Mouse (Mus musculus): ENCODE measurements around the gene Smim20.
A peak's percentile ranks its signal among the peaks of the same experiment; 100 is the strongest.

The Smim20 gene

DNA sequence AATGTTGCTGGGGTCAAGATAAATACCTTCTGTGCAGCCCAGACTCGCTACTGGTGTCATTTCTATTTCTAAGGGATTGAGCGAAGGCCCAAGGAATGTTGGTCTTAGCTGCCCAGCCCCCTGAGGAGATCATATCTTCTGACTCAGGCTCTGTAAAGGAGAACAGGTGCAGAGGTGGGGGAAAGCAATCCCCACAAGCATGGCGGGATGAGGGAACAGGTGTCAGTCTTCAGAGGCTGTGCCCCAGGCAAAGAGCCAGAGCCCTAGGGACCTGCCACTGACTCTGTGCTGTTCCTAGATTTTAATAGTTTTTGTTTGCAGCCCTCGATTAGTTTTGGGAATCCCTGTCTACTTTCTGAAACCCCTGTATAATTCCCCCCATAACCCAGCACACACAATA, 702 bp upstream of the Smim20 start:
- DNase-seq (ENCODE audit: low spot score in 2 of 2), result no peak

DNA sequence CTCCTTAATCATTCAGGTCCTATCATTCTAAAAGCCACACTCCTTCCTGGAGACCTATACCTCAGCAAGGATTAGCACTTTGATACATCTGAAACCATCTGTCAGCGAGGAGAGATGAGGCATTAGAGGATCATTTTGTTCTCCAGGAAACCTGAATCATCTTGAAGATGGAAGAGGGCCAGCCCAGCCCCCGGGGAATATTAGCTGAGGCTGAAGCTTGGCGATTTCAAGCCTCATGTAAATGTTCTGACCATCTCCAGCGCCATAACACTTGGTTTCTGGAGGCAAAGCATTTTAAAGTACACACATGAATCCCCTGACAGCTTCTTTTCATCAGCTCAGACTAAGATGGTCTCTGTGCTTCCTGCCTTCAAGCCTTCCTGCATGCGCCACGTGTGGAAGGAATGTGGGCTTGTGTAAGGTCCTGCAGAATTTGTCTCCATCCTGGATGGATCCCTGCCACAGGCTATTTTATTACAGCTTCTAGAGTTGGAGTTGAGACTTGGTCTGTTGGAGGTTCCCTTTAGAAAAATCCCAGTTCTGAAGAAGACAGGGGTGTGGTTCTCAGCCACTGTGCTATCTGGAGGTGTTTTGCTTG, 1.3 kb downstream of the Smim20 start:
- DNase-seq (ENCODE audit: low spot score in 2 of 2), result no peak

DNA sequence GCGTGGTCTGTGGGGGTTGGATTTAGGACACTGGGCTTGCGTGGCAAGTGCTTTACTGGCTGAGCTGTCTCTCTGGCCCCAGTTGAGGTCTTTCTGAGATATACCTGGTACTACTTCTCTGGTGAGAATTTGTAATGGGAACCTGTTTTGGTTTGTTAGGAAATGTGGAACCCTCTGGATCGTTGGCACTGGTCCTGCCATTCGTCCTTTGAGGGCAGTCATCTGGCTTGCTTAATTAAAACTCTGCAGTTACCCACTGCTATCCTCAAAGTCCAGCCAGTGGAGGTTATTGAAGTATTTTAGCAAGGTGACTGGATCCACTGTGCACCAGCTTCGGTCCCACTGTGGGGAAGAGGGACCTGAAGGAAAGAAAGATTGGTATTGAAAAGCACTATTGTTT, 2.9 kb downstream of the Smim20 start:
- DNase-seq (ENCODE audit: low spot score in 2 of 2), result no peak

DNA sequence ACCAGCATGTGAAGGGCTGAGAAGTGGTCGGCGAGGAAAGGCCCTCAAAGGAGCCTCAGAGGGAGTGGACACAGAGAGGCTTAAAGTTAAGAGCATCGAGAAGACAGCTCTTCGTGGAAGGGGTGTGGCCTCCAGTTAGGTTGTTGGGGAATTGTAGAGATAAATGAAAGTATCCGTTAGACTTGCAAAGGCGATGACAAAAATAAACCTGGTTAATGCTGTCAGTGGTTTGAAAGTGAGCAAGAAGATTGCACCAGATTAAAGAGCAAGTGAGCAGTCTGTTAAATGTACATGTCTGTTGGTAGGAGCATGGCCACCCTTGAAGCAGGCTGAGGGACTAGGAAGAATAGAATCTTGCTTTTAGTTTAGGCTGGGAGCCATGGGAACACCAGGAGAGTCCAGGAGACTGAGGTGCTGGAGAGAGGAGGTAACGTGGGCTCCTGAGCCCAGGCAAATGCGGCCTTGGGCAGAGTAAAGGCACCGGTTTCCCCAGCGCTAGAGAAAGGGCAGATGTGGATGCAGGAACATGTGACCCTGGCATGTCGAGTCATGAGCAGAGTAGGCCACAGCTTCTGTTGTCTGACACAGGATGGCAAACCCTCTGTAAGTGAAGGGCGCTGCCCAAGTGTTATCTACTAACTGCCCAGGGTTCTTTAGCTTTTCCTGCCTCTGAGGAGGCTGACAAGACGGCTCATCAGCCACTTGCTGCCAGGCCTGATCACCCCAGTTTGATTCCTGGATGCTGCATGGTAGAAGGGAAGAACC, 4.2 kb downstream of the Smim20 start:
- no peak for DNase-seq (ENCODE audit: low spot score in 2 of 2)

DNA sequence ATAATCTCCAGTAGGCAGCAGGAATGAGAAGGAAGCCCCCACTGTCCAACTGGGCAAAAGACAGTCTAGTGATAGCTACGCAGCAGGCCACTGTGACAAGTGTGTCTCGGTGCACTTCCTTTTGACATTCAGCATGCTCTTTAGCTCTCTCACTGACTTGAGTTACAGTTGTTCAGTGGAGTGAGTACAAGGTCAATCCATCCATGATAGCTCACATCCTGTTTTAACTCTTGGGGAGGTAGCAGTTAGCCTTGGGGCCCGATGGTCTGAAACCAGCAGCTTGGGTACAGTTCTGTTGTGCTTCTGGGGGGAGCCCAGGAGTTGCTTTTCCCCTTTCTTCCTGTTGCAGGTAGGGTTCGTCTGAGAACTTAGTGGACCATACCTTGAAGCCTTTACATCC, 5.7 kb downstream of the Smim20 start:
- no peak for DNase-seq (ENCODE audit: low spot score in 2 of 2)

DNA sequence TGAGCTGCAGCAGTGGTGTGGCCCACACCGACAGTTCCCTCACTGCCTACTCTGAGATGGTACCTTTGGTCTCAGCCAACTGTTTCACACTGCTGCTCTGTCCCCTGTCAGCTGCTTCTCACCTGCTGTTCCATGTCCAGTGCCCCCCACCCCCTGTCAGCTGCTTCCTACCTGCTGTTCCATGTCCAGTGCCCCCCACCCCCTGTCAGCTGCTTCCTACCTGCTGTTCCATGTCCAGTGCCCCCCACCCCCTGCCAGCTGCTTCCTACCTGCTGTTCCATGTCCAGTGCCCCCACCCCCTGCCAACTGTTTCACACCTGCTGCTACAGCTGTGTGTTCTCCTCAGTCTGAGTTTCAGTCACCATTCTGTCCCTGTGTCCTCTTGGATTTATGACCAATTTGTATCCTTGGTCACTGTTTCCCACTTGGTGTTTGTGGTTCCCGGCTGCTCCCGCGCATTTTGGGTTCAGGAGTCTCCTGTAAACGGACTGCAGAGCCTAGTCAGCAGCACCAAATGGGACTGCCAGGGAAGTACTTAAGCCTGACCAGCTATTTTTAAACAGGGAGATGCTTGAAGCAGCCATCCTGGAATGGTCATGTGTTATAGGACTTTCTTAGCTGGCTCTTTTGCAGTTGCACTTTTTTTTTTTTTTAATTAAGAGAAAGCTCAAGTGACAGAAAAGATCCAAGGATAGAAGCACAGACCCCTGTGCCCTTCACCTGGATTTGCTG, 7.0 kb downstream of the Smim20 start:
- DNase-seq (ENCODE audit: low spot score in 2 of 2), result no peak

DNA sequence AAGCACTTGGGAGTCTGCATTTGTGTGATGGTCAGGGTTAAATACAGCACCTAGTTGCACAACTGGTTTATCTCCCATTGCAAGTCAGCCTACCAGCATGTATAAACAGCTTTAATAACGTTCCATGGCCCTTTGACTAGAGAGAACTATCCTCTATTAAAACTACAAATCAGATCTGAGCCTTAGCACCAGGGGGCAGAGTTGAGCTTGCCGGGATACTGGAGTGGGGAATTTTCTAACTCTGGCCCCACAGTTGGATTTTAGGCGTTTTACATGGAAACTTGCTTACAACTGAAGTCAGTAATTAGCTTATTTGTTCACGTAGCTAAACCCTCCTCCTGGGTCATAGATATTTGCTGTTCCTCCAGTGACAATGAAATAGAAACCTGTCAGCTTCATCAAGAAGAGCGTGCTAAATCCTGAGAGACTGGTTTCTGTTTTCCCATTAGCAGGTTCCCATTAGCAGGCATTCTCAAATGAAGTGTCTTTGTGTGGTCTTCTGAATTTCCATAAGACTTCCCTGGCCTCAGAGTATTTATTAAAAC, 8.0 kb downstream of the Smim20 start:
- peak in 1 of 2 experiments; percentile 38 for DNase-seq (ENCODE audit: low spot score in 2 of 2)

DNA sequence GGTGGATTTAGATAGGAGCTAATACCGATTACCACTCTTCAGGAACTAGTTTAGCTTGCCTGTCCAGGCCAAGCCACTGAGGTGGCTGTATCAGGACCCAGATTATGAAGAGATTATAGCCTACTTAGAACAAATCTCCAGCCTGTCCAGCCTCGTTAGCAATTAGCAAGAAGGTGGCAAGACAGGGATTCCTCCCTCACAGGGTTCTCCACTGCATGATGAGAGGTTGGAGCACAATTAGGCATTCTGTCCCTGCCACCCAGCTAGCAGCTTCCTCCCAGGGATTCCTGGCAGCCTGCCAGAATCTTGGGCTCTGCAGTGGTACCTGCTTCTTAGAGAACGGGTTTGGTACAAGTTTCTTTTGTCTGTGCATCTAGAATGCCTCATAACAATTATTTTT, 8.5 kb downstream of the Smim20 start:
- DNase-seq (ENCODE audit: low spot score in 2 of 2), result no peak

DNA sequence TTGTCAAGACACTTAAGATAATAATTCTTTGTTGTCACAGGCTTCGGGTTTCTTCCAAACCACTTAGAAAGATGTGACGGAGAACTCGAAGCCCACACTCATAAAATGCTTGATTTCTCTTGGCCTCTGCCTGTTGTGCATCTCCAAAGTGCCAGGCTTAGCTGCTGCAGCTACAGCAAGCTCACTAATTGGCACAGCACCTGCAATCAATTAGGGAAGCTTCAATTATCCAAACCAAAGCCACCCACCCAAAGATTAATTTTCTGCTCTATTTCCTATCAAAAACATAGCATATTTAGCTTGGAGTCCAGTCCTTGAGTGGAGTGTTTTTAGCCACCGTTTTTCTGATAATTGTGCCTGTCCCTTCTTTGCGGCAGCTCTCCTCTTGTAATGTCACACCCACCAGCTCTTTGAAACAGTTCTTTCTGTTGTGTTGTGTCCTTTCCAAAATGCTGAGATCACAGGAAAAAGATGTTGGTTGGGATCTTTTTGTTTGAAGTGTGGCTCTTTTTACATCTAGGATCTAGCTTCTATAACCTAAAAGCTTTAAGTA, 9.7 kb downstream of the Smim20 start:
- no peak for DNase-seq (ENCODE audit: low spot score in 2 of 2)

DNA sequence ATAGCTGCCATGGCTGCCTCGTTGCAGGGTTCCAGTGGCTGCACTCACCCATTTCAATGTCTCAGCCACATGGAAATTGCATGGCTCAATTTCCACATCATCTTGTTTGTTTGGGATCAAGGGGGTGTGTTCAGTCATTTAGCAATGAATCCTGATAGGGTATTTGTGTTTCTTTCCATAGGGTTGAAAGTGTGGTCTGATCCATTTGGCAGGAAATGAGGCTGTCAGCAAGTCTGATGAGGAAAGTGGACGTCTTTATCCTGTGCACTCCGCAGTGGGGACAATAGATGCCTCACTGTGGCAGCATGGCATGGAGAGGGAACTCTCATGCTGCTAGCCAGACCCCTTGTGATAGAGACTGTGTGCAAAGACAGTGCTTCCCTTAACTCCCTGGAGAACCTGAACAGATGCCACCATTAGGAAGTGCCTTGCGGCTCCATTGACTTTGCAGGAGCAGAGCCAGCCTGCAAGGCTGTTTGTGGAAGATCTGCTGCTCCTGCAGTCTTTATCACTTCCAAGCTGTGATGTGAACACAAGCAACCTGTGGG, 10.9 kb downstream of the Smim20 start:
- DNase-seq (ENCODE audit: low spot score in 2 of 2), result no peak

DNA sequence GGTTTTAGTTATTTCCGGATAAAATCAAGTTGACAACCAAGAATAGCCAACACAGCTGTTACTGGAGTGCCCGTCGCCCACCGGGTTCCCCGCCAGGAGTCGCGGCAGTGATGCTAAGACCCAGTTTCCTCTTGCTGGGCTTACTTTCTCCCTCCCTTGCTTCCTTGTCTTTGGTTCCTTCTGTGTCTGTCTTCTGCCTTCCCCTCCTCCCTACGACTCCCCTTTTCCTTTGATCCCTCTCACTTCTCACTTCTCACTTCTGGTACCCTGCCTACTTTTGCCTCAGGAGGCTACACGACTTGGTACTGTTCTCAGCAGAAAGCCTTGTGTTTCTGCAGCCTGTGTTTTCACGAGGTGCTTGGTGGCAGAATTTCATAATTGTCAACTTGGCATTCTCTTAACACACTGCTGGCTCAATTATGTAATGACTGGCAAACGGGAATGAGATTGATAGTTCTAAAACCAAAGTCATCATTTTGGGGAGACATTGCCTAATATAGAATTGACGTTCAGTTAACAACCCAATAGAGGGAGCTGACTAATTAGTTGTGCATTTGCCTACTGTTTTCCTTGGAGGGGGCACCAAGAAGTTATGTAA, 12.4 kb downstream of the Smim20 start:
- no peak for DNase-seq (ENCODE audit: low spot score in 2 of 2)

DNA sequence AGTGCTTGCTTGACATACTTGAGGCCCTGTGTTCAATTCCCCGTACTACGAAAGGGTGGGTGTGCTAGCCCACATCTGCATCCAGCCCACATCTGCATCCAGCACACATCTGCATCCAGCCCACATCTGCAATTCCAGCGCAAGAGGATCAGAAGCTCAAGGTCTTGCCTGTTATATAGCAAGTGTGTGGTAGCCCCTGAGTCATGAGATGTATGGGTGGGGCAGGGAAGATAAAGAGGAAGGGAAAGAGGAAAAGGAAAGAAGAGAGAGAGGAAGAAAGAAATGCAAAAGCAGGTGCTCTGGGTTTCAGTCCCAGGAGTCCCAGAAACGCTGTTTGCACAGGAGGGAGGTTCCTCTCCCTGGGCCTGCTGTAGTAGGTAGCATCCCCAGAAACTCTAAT, 15.6 kb downstream of the Smim20 start:
- DNase-seq (ENCODE audit: low spot score in 2 of 2), result no peak

DNA sequence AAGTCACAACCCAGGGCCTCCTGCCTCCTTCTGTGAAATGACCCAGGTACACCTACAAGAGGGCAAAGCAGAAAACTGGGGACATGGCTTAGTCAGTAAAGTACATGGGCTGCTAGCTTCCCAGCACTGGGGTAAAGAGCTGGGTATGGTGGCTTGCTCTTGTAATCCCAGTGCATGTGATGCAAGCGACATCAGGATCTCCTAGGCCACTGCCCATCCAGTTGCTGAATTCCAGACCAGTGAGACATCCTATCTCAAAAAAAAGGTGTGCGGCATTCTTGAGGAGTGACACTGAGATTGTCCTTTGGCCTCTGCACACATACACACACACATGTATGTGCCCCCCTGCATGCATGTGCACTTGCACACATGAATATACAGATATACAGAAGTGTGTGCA, 19.5 kb downstream of the Smim20 start:
- DNase-seq (ENCODE audit: low spot score in 2 of 2), result no peak

DNA sequence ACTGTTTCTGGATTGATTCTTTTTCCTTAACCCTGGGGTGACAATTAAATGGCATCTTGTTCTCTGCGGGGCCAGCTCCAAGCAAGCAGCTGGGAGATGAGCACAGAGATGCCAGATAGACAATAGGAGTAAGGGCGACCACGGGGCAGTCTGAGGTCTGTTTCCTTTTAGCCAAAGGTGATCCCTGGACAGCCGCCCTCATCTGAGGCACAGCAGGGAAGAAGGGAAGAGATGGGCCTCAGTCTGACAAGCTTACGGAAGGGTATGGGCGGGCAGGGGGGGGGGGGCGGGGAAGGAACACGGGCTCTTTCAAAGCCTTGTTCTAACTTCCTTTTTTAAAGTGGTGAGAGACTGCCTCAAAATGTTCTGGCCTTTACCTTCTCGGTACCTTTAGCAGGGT, 22.6 kb downstream of the Smim20 start:
- DNase-seq (ENCODE audit: low spot score in 2 of 2), result no peak

DNA sequence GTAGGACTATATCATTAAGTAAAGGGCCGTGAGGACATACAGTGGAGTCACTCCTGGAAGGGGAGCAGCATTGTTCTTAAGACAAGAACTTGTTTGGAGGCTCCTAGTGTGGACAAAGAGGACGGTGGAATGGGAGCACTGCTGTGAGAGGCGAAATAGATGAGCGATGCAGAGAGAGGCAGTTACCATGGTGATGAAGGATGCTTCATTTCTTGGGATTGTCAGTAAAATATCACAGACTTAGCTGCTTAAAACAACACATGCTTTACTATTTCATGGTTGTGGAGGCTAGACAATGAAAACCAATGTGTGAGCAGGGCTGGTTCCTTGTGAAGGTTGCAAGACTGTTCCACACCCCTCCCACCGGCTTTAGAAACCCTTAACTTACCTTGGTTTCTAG, 27.7 kb downstream of the Smim20 start:
- DNase-seq (ENCODE audit: low spot score in 2 of 2), result no peak

DNA sequence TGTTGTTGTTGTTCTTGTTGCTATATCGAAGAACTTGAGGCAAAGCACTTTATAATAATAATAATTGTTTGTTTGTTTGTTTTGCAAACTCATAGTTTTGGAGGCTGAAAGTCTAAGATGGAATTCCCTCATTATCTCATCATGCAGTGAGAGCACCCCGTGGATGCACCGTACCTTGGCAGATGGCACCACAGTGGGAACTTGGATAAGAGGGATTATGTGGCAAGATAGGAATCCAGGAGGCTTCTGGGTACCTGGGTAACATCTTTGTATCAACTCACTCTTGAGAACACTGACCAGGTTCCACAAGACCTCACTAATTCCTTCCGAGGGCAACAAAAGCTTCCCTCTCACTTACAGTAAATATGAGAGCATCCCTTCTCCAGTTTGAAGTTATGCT, 30.1 kb downstream of the Smim20 start:
- DNase-seq (ENCODE audit: low spot score in 2 of 2), result no peak

DNA sequence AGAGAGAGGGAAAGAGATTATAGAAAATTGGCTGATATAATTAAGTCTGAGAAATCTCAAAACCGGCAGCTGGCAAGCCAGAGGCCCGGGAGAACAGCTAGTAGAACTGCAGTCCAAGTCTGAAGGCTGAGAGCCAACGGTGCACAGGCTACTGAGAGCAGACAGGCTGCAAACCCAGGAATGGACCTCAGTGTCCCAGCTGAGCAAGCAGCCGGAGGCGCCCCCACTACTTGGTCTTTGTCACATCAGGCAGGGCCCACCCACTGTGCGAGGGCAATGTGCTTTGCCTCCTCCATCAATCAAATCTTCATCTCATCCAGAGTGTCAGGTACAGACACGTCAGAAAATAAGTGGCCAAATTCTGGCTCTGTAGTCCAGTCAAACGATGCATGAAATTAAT, 34.6 kb downstream of the Smim20 start:
- no peak for DNase-seq (ENCODE audit: low spot score in 2 of 2)

DNA sequence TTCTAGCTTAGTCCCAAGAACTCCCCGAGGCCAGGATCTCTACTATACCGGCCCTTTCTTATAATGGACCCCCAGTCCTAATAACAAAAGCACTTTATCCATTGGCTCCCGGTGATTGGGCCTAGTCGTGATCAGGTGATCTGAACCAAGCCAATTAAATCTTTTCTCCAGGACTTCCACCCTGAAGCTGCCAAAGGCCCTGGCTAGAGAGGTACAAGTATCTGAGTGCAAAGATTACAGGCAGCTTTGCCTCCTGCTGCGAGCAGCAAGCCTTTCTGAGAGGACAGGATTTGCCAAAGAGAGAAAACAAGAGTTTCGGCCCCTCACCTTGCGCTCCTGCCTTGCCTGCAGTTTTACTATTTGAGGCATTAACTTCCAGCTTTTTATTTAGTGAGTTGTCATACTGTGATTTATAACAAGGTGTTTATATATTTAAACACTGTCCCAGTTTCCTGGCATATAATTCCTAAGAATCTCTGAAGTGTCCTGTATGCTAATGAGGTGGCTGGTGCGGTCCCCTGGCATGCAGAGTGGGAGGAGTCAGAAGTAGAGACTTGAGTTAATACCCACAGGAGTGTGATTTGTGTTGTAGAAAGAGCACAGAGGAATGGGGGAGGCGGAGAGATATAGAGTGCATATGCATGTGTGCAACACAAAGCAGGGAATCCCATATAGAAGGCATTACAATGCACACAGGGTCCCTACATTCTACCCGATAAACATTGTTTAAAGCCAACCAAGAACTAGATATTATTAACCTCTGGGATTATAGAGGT, 36.2 kb downstream of the Smim20 start:
- no peak for DNase-seq (ENCODE audit: low spot score in 2 of 2)

DNA sequence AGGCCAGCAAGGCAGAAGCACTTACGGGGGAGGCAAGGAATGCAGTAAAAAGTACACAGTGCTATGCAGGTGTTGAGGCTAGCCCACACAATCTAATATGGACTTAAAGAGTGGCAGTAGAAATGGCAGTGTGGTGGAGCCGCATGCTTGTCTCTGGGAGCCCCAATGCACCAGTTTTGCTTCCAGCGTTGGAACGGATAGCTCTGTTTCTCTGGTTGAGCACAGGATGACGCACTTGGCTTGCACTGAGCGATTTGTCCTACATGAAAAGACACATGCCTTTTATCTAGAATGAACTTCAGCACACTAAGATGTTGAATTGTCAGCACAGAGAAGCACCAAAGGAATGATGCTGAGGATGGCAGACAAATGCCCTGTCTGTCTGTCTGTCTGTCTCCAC, 37.1 kb downstream of the Smim20 start:
- no peak for DNase-seq (ENCODE audit: low spot score in 2 of 2)

DNA sequence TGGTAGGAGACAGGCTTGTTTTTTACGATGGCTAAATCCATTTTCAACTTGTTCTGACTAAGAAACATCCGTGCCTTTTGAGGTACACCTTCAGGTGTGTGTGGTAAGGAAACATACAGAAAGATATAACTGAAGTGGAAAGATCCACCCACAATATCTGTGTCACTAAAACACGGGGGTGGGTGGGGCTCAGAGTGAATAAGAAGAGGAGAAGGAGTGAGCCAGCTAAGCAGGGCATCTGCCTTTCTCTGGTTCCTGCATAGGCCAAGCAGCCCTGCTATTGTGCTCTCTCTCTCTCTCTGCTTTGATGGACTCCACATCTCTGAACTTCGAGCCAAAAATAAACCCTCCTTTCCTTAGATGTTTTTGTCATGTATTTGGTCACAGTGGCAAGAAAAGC, 38.1 kb downstream of the Smim20 start:
- DNase-seq (ENCODE audit: low spot score in 2 of 2), result no peak

DNA sequence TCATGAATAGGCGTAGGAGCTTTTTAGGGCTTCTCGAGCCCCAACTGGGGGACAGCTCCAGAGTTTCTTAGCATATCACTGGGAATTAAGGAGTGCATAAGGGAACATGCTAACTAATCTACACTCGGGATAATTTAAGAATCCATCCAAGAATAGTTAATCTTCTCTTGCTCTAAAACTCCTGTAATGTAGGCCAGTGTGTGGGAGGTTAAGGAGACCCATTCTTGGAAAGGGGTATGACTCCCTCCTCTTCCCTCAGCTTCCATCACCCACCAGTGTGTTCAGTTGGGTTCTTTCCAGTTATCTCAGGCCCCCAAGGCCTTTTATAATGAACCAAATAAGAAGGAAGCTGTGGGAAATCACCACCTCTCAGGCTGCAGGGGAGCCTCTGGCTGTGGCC, 40.0 kb downstream of the Smim20 start:
- DNase-seq (ENCODE audit: low spot score in 2 of 2), result no peak

Measured in frontal cortex, postnatal 10 days (tissue).